Mouse (Mus musculus): ENCODE results near the gene Mks1. TPM values are rescaled to one million over a fixed set of nuclear protein-coding genes. Genes with fewer than 3 reads are reported as not detected.

The Mks1 gene
- polyA plus RNA-seq, 1 experiment from 2014 or later: 20.4 TPM

DNA sequence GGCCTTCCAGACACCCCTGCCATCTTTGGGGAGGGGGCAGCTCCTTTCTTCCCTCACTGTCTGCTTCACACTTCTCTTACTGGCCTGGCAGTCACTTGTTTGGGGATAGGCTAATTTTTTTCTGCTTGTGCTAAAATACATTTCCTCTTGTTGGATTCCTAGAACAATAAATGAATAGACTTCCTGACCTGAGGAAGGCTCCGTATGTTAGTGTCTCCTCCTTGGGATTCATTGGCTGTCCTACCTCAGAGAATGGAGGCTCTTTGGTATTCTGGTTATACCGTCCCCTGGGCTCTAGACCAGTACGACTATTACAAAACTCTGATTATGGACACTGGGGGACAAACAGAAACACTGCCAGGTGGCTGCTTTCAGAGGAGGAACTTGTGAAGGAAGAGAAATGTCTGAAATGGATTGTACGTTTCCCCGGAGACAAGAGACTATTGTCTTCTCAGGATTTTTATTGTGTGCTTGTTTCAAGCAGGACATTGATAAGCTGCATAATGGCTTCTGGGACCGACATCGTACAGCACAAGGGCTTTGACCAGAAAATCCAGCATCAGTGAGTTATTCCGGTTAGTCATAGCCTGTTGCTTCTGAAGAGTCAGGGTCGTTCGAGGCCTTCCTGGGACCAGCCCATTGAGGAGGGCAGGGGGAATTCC lies 24.6 kb upstream of the Mks1 start, which contains the start of gene Lpo:
Lpo (minus strand) TSS at position 51 of the 662 bp plus-strand sequence.
- Histone ChIP-seq H3K4me2 (replicated peaks; ENCODE audit: low read depth, low read length) (no peak within 1 kb of the TSS), H3K27ac (ENCODE audit: low read length) (no peak within 1 kb of the TSS), H3K4me1 (ENCODE audit: insufficient read depth, low read length) (no peaks in the 10 kb centered on the region), H3K27me3 (ENCODE audit: insufficient read depth, low read length) (no peaks in the 10 kb centered on the region), H3K36me3 (ENCODE audit: insufficient read depth, low read length) (no peaks in the 10 kb centered on the region), H3K9me3 (ENCODE audit: low read length) (no peaks in the 10 kb centered on the region), H3K9ac (replicated peaks; ENCODE audit: low read length) (no peak within 1 kb of the TSS), H3K4me3 (ENCODE audit: low read length) (no peak within 1 kb of the TSS)
- ATAC-seq (ENCODE audit: low FRiP score, low TSS enrichment): no peak
- 45% methylated on average over 10 of the region's 10 CpGs for WGBS

DNA sequence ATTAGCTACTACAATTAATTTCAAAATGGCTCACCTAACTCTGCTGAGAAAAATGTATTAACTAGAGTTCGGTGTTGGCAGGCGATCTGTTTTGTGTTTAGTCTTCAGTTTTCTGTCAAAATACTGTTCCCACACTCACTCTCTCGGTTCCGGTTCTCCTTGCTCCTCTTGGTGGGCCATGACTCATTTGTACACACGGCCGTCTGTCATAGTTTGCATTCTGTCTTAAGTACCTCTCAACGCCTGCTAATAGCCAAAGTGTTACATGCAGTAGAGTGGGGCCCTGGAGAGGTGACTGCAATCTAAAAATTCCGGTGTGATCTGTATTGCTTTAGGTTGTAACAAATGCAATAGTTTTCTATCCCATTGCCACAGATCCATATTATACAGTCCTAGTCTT lies 12.3 kb upstream of the Mks1 start:
- no peaks in the 10 kb centered on the region for H3K36me3 ChIP-seq (ENCODE audit: insufficient read depth, low read length)
- H3K4me1 ChIP-seq (ENCODE audit: insufficient read depth, low read length): no peaks in the 10 kb centered on the region
- ATAC-seq (ENCODE audit: low FRiP score, low TSS enrichment): no peak
- 81% methylated on average over 8 of the region's 8 CpGs for WGBS
- H3K27me3 ChIP-seq (ENCODE audit: insufficient read depth, low read length): no peaks in the 10 kb centered on the region
- no peaks in the 10 kb centered on the region for H3K9me3 ChIP-seq (ENCODE audit: low read length)
- H3K9ac ChIP-seq (replicated peaks; ENCODE audit: low read length): no peak overlapping the region
- H3K4me3 ChIP-seq (ENCODE audit: low read length): no peak overlapping the region
- H3K4me2 ChIP-seq (replicated peaks; ENCODE audit: low read depth, low read length): no peak overlapping the region
- no peak overlapping the region for H3K27ac ChIP-seq (ENCODE audit: low read length)

DNA sequence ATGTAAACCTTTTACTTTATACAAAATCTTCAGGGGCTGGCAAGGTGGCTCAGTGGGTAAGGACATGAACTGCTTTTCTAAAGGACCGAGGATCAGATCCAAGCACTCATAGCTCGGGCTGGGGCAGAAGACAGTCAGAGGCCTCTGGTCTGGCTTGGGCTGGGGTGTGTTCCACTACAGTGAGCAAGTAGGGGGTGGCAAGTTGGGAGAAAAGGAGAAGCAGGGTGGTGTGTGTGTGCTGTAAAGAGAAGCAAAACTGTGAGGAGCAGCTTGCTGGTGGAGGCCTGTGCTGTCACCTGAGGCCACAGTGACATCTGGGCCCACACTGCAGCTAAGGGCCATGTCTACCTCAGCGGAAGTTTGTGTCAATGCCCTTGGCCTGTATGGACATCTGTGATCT lies 11.6 kb upstream of the Mks1 start:
- no peak for ATAC-seq (ENCODE audit: low FRiP score, low TSS enrichment)

DNA sequence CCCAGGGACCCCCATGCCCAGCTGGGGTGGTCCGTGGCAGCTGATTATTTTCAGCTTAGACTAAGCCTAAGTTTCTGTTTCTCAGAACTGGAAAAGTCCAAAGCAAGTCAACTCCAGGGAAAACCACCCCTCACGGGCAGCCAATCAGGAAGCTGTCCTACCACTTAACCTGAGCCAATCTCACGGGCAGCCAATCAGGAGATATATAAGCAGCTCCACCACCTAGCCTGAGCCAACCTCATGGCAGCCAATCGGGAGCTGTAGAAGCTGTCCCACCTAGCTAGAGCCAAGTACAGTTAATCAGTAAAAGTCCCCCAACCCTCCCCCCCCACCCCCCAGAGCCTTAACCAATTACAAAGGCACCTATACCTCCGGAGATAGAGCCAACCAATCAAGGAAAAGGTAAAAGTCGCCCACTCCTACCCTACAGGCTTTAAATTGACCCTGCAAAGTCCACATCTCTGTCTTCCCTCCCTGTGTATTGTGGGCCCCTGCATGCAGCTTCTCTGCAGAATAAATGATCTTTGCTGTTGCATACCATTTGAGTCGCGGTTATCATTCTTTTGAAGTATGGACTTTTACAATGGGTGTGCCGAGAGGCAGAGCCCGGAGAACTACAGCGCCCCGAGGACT lies 5.9 kb upstream of the Mks1 start:
- Histone ChIP-seq H3K36me3 (ENCODE audit: insufficient read depth, low read length) (no peaks in the 10 kb centered on the region), H3K4me2 (replicated peaks; ENCODE audit: low read depth, low read length) (no peak overlapping the region), H3K9ac (replicated peaks; ENCODE audit: low read length) (no peak overlapping the region), H3K4me1 (ENCODE audit: insufficient read depth, low read length) (no peaks in the 10 kb centered on the region), H3K27ac (ENCODE audit: low read length) (no peak overlapping the region), H3K9me3 (ENCODE audit: low read length) (no peaks in the 10 kb centered on the region), H3K4me3 (ENCODE audit: low read length) (no peak overlapping the region), H3K27me3 (ENCODE audit: insufficient read depth, low read length) (no peaks in the 10 kb centered on the region)
- ATAC-seq (ENCODE audit: low FRiP score, low TSS enrichment): no peak
- WGBS: 79% methylated on average over 12 of the region's 12 CpGs

More for the DNA sequence above, 11.6 kb upstream of the Mks1 start:
- WGBS: 83% methylated on average over 3 of the region's 3 CpGs
- H3K9me3 ChIP-seq (ENCODE audit: low read length): no peaks in the 10 kb centered on the region
- H3K4me1 ChIP-seq (ENCODE audit: insufficient read depth, low read length): no peaks in the 10 kb centered on the region
- no peak overlapping the region for H3K27ac ChIP-seq (ENCODE audit: low read length)
- no peak overlapping the region for H3K4me2 ChIP-seq (replicated peaks; ENCODE audit: low read depth, low read length)
- no peaks in the 10 kb centered on the region for H3K36me3 ChIP-seq (ENCODE audit: insufficient read depth, low read length)
- H3K9ac ChIP-seq (replicated peaks; ENCODE audit: low read length): no peak overlapping the region
- H3K4me3 ChIP-seq (ENCODE audit: low read length): no peak overlapping the region
- no peaks in the 10 kb centered on the region for H3K27me3 ChIP-seq (ENCODE audit: insufficient read depth, low read length)

DNA sequence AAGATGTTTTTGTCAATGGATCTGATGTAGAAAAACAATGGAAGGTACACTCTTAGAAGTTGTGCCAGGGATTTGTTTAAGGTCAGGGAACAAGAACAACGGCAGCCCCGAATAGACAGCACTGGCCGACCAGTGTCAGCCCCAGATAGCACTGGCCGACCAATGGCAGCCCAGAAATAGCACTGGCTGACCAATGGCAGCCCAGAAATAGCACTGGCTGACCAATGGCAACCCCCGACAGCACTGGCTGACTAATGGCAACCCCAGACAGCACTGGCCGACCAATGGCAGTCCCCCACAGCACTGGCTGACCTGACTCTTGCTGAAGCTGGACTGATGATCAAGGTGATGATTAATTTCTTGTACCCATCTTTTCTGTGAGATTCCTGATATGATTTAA lies 5.1 kb upstream of the Mks1 start:
- Histone ChIP-seq H3K4me3 (ENCODE audit: low read length) (no peak overlapping the region), H3K4me2 (replicated peaks; ENCODE audit: low read depth, low read length) (no peak overlapping the region), H3K27me3 (ENCODE audit: insufficient read depth, low read length) (no peaks in the 10 kb centered on the region), H3K27ac (ENCODE audit: low read length) (no peak overlapping the region), H3K4me1 (ENCODE audit: insufficient read depth, low read length) (peaks cover 3% of the 10 kb centered on the region), H3K9ac (replicated peaks; ENCODE audit: low read length) (no peak overlapping the region), H3K9me3 (ENCODE audit: low read length) (no peaks in the 10 kb centered on the region), H3K36me3 (ENCODE audit: insufficient read depth, low read length) (no peaks in the 10 kb centered on the region)
- ATAC-seq (ENCODE audit: low FRiP score, low TSS enrichment): no peak
- 77% methylated on average over 6 of the region's 6 CpGs for whole genome bisulfite sequencing

DNA sequence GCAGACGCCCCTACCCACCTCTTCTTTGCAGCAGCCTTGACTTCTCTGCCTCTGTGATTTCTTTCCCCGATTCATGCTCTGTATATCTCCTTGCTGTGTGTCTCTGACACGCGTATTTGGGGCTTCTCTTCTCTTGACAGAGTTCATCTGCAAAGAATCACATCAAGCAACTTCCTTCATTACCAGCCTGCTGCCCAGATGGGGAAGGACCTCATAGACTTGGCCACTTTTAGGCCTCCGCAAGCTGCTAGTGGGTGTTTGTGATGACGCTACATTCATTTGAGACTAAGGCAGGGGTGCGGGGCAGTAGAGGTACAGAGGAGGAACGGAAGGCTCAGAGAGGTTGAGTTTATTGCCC lies 561 bp downstream of the Mks1 start:
- WGBS: 26% methylated on average over 8 of the region's 8 CpGs
- Histone ChIP-seq H3K9me3 (ENCODE audit: low read length) (no peaks in the 10 kb centered on the region), H3K9ac (replicated peaks; ENCODE audit: low read length) (peak overlapping the region; percentile 77), H3K27me3 (ENCODE audit: insufficient read depth, low read length) (no peaks in the 10 kb centered on the region), H3K27ac (ENCODE audit: low read length) (no peak overlapping the region), H3K4me1 (ENCODE audit: insufficient read depth, low read length) (peaks cover 10% of the 10 kb centered on the region), H3K4me3 (ENCODE audit: low read length) (peak overlapping the region; percentile 76), H3K4me2 (replicated peaks; ENCODE audit: low read depth, low read length) (peak overlapping the region; percentile 90), H3K36me3 (ENCODE audit: insufficient read depth, low read length) (peaks cover 15% of the 10 kb centered on the region)
- peak; percentile 27; the same call in 1 of the 2 replicates for ATAC-seq (ENCODE audit: low FRiP score, low TSS enrichment)

DNA sequence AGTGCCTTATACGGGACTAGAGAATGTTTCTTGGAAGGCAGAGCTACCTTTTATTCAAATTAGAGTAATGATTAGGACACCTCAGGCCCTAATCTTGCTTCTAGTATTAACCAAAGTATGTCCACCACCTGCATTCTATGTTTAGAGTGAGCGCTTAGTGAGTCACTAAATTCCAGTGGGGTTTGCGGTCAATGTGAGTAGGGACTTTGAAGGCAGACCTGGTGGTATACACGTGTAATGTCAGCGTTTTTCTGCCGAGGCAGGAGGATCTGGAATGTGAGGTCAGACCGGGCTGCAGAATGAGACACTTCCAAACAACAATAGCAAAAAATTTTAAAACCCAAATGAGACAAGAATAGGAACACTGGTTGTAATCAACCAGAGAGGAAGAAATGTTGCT lies 1.5 kb downstream of the Mks1 start:
- H3K9me3 ChIP-seq (ENCODE audit: low read length): no peaks in the 10 kb centered on the region
- WGBS: 90% methylated on average over 7 of the region's 7 CpGs
- no peak overlapping the region for H3K4me2 ChIP-seq (replicated peaks; ENCODE audit: low read depth, low read length)
- no peak for ATAC-seq (ENCODE audit: low FRiP score, low TSS enrichment)
- no peak overlapping the region for H3K27ac ChIP-seq (ENCODE audit: low read length)
- peaks cover 15% of the 10 kb centered on the region for H3K36me3 ChIP-seq (ENCODE audit: insufficient read depth, low read length)
- H3K4me1 ChIP-seq (ENCODE audit: insufficient read depth, low read length): peaks cover 10% of the 10 kb centered on the region
- H3K27me3 ChIP-seq (ENCODE audit: insufficient read depth, low read length): no peaks in the 10 kb centered on the region
- no peak overlapping the region for H3K4me3 ChIP-seq (ENCODE audit: low read length)
- no peak overlapping the region for H3K9ac ChIP-seq (replicated peaks; ENCODE audit: low read length)

DNA sequence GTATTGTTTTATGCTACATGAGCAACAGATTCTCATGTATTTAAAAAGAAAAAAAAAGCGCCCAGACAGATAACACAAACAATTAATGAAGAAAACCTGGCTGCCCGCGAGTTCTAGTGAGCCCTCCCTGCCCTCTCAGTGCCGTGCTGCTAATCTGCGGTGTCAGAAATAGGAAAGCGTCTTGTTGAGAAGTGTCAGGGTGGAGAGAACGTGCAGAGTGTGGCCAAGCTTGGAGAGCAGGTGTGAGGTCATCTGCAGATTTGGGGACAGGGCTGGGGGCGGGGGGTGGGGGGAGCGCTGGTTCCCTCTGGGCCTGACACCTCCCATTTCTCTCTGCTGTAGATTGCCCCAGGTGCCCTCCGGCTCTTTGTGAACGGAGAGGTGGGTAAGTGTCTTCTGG lies 6.3 kb downstream of the Mks1 start:
- no peak for ATAC-seq (ENCODE audit: low FRiP score, low TSS enrichment)
- WGBS: 86% methylated on average over 11 of the region's 11 CpGs
- Histone ChIP-seq H3K36me3 (ENCODE audit: insufficient read depth, low read length) (peaks cover 25% of the 10 kb centered on the region), H3K4me3 (ENCODE audit: low read length) (no peak overlapping the region), H3K27ac (ENCODE audit: low read length) (no peak overlapping the region), H3K27me3 (ENCODE audit: insufficient read depth, low read length) (no peaks in the 10 kb centered on the region), H3K9me3 (ENCODE audit: low read length) (no peaks in the 10 kb centered on the region), H3K9ac (replicated peaks; ENCODE audit: low read length) (no peak overlapping the region), H3K4me2 (replicated peaks; ENCODE audit: low read depth, low read length) (no peak overlapping the region), H3K4me1 (ENCODE audit: insufficient read depth, low read length) (no peaks in the 10 kb centered on the region)

DNA sequence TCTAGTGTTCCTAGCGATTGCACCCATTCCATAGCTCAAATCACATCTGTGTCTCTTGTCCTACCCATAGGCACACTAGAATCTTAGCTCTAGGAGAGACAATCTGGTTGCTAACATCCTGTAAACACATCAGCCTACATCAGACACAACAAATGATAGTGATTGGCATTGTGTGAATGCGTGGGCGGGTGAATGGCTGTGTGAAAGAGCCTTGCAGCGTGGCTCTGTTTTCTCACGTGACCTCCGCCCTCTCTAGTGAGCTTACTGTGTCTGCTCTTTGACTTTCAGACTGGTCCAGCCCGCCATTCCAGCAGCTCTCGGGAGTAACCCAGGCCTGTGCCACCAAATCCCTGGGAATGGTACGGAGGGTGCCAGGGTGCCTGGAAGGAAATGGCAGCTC lies 7.4 kb downstream of the Mks1 start:
- Histone ChIP-seq H3K4me2 (replicated peaks; ENCODE audit: low read depth, low read length) (no peak overlapping the region), H3K4me3 (ENCODE audit: low read length) (no peak overlapping the region), H3K27me3 (ENCODE audit: insufficient read depth, low read length) (no peaks in the 10 kb centered on the region), H3K9ac (replicated peaks; ENCODE audit: low read length) (no peak overlapping the region), H3K9me3 (ENCODE audit: low read length) (no peaks in the 10 kb centered on the region), H3K27ac (ENCODE audit: low read length) (no peak overlapping the region), H3K36me3 (ENCODE audit: insufficient read depth, low read length) (peaks cover 25% of the 10 kb centered on the region), H3K4me1 (ENCODE audit: insufficient read depth, low read length) (no peaks in the 10 kb centered on the region)
- 79% methylated on average over 9 of the region's 9 CpGs for WGBS
- ATAC-seq (ENCODE audit: low FRiP score, low TSS enrichment): no peak

DNA sequence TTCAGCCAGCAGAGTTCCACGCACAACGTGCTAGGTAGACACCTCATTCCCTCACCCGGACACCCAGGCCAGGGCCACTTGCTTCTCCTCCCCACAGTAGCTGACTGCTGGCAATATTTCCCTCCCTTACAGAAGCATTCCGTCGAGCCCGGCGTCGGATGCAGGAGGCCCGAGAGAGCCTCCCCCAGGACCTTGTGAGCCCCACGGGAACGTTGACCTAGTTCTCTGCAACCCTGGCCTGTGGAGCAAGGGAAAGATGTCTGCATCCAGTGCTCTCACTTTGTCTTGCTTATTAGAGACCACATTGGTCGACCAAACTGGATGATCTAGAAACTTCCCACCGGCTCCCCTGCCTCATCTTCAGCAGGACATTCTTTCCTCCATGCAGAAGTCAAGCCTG lies 9.8 kb downstream of the Mks1 start:
- Histone ChIP-seq H3K4me2 (replicated peaks; ENCODE audit: low read depth, low read length) (no peak overlapping the region), H3K4me1 (ENCODE audit: insufficient read depth, low read length) (no peaks in the 10 kb centered on the region), H3K4me3 (ENCODE audit: low read length) (no peak overlapping the region), H3K27ac (ENCODE audit: low read length) (no peak overlapping the region), H3K27me3 (ENCODE audit: insufficient read depth, low read length) (no peaks in the 10 kb centered on the region), H3K36me3 (ENCODE audit: insufficient read depth, low read length) (peaks cover 16% of the 10 kb centered on the region), H3K9ac (replicated peaks; ENCODE audit: low read length) (no peak overlapping the region), H3K9me3 (ENCODE audit: low read length) (no peaks in the 10 kb centered on the region)
- no peak for ATAC-seq (ENCODE audit: low FRiP score, low TSS enrichment)
- WGBS: 90% methylated on average over 13 of the region's 13 CpGs

All from kidney, embryonic 16.5 days (tissue).